Mouse (Mus musculus) layer of hippocampus, postnatal 25 days (tissue): ENCODE results near the gene Sec24a. TPM values are rescaled to one million over a fixed set of nuclear protein-coding genes. Genes with fewer than 3 reads are reported as not detected.

Experiments
- DNase-seq, 2 experiments: peaks; one replicate each; pipeline ENCODE4 v3.0.0; 2022; ENCODE audit warnings: mixed read lengths in 2 of 2, low spot score in 1 of 2; ENCODE audit errors: extremely low spot score in 1 of 2
- total RNA-seq, 2 experiments: library from RNA; stranded (reverse); gene quantifications; 2 replicates each; pipeline ENCODE4 v1.2.3; 2021

The Sec24a gene
- total RNA-seq, 2 experiments from 2014 or later: 15.3 to 22.0 TPM

GRCm38 (mm10) chr11:51650691-51651515 is 112.5 kb downstream of the Sec24a start, which contains the start of the genes N4bp3 and D930048N14Rik:
N4bp3 (minus strand) TSS chr11:51650842.
D930048N14Rik (plus strand) TSS chr11:51650954.
- no peak for DNase-seq

GRCm38 (mm10) chr11:51650261-51650660 is 113.2 kb downstream of the Sec24a start:
- DNase-seq: no peak

- DNase-seq: no peak
These were observed 113.6 kb downstream of the Sec24a start for GRCm38 (mm10) chr11:51649889-51650199.

- no peak for DNase-seq
These were observed 114.1 kb downstream of the Sec24a start for GRCm38 (mm10) chr11:51649111-51649888.

GRCm38 (mm10) chr11:51648566-51648965 is 114.9 kb downstream of the Sec24a start:
- no peak for DNase-seq

- DNase-seq: no peak
These were observed 116.4 kb downstream of the Sec24a start for GRCm38 (mm10) chr11:51646751-51647667.

- no peak for DNase-seq
These were observed 117.2 kb downstream of the Sec24a start for GRCm38 (mm10) chr11:51646245-51646644.

- no peak for DNase-seq
These were observed 118.1 kb downstream of the Sec24a start for GRCm38 (mm10) chr11:51645293-51645692.

- no peak for DNase-seq
These were observed 119.2 kb downstream of the Sec24a start for GRCm38 (mm10) chr11:51644217-51644616.

GRCm38 (mm10) chr11:51643761-51644160 is 119.7 kb downstream of the Sec24a start:
- no peak for DNase-seq

- no peak for DNase-seq
These were observed 120.2 kb downstream of the Sec24a start for GRCm38 (mm10) chr11:51643202-51643601.

Other genes with a start within 250 kb of the Sec24a start
- gene Phykpl, start 178.9 kb downstream of the Sec24a start, total RNA-seq: 1 to 10 TPM; 5.6 to 8.1 TPM
- 100 to 1,000 TPM; 154 to 161 TPM for gene Hnrnpab, start 156.8 kb downstream of the Sec24a start, total RNA-seq
- 10 to 100 TPM; 46.7 to 48.7 TPM for gene Nhp2, start 143.9 kb downstream of the Sec24a start, total RNA-seq
- 10 to 100 TPM; 62.3 to 65.9 TPM for gene Rmnd5b, start 127.7 kb downstream of the Sec24a start, total RNA-seq
- gene N4bp3, start 112.8 kb downstream of the Sec24a start, total RNA-seq: 10 to 100 TPM; 12.1 to 12.4 TPM
- 1 to 10 TPM; 1.2 to 1.3 TPM for gene D930048N14Rik, start 112.7 kb downstream of the Sec24a start, total RNA-seq
- 10 to 100 TPM; 36.6 to 44.4 TPM for gene 0610009B22Rik, start 74.8 kb downstream of the Sec24a start, total RNA-seq
- 10 to 100 TPM; 68.7 to 72.7 TPM for gene Sar1b, start 53 bp upstream of the Sec24a start, total RNA-seq
- 10 to 100 TPM; 28.4 to 29.7 TPM for gene Jade2, start 94.0 kb upstream of the Sec24a start, total RNA-seq
- 10 to 100 TPM; 32.7 to 35.0 TPM for gene Cdkn2aipnl, start 204.0 kb upstream of the Sec24a start, total RNA-seq
- gene Ube2b, start 237.1 kb upstream of the Sec24a start, total RNA-seq: 100 to 1,000 TPM; 187 to 191 TPM
- gene Cdkl3, start 240.6 kb upstream of the Sec24a start, total RNA-seq: 10 to 100 TPM; 14.2 to 17.3 TPM